Mouse (Mus musculus): ENCODE measurements at regions not wholly inside any gene's neighbourhood (a gene's known extent, or its start where the extent isn't known, plus 50 kb on each side); places are given as distances from the start of the nearest gene placed in this dataset.
"Not testable (repeated sequence)": the region's sequence is repeated elsewhere in the genome, so short reads cannot be mapped to it uniquely, and the experiment has no call there.

DNA sequence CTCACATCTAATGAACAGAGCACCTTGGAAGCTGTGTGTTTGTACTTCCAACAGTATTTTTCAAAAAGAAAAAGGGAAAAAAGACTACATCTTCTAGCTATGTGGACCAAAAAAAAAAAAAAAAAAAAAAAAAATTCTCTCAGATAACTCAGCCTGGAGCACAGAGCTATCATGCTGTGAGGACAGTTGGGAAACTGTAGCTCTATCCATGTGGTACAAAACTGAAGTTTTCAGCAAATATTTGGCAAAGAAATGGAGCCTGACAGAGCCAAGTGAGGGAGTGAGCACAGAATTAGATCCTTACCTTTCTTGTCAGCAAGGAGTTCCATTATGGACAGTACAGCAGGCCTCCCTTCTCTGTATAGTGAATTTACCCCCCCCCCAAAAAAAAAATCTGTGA lies 550.2 kb downstream of the Rapgef2 start:
- no peak for DNase-seq

GRCm38 (mm10) chr3:78716691-78717090 lies 569.6 kb downstream of the Rapgef2 start:
- no peak for DNase-seq

DNA sequence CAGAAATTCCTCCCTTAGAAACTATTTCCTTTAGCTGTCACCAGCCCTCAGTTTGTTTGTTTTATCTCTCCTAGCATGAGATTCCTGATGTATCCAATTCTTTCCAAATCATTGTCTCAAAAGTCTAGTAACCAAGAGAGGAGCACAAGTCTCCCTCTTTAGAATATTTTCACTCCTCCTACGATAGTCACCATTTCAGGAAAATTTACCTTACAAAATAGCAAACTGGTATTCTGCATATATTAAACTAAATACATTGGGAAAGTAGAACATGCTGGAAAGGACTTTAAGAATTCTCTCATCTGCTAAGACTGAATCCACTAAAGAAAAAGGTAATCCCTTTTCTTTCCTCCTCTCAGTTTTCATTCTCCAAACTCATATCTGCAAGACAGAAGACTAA lies 578.6 kb downstream of the Rapgef2 start:
- DNase-seq: no peak

DNA sequence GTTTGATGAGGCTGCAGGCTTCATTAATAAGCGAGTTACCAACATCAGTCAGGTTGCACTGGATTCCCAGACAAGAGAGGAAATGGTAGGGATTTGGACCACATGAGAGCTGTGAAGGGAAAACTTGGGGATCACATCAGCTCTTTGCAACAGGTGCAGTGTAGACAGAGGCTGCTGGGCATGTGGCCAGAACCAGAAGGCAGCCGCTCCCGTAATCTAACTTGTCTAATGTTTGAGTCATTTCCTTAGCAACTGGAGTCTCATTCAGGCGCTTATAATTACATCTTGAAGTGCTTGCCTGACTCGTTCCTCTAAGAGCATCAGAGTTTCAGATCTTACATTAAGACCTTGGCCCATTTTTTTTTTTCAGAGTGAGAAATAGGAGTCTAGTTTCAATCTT lies 587.4 kb downstream of the Rapgef2 start:
- no peak for DNase-seq

GRCm38 (mm10) chr3:78691499-78691898 lies 594.8 kb downstream of the Rapgef2 start:
- DNase-seq: no peak

GRCm38 (mm10) chr3:78677656-78678055 lies 608.7 kb downstream of the Rapgef2 start:
- DNase-seq: no peak

GRCm38 (mm10) chr3:78676806-78677205 lies 609.5 kb downstream of the Rapgef2 start:
- no peak for DNase-seq

GRCm38 (mm10) chr3:78674529-78675187 lies 611.7 kb downstream of the Rapgef2 start:
- DNase-seq: no peak

- no peak for DNase-seq
Measured at GRCm38 (mm10) chr3:78668050-78668449, 618.3 kb downstream of the Rapgef2 start.

DNA sequence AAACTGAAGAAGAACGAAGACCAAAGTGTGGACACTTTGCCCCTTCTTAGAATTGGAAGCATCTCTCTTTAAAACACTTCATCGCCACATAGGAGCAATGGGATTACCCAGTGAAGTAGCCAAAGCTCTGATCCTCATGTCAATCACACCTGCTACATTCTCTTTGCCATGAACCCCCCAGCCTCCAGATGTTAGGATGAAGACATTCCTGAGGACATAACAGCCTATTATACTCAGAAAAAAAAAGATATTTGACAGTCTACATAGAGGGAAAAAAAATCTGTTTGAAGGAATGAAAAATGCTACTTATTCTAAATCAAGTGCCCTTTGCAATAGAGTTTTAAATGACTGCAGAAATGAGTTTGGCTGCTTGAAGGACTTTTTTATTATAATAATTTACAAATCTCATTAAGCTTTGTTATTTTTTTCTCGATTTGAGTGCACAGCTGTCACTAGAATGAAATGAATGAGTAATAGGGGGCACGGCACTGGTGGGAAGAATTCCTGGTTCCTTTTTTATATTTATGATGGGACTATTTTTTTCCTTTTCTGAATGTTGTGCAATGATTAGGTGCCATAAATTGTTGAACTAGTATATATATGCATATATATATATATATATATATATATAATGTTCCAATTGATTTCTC lies 618.8 kb downstream of the Rapgef2 start:
- no peak for DNase-seq

- DNase-seq: no peak
Measured at GRCm38 (mm10) chr3:78648115-78648514, 638.2 kb downstream of the Rapgef2 start.

- DNase-seq: no peak
Measured at GRCm38 (mm10) chr3:78635386-78635785, 650.9 kb downstream of the Rapgef2 start.

DNA sequence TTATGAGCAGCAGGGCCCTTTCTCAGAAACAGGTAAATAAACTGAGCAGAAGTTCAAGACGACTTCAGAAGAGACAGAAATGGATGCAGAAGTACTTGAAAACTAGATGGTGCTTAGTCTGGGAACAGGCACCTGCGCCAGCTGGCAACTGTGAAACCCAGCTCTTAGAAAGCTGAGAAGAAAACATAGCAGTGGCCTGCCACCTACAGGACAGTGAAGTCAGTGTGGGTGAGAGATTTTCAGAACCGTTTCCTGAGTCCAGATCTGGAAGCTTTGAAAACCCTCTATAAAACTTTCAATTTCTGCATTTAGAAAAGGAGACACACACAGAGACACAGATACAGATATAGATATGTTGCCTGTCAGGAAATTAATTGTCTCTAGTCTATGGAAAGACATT lies 667.4 kb downstream of the Rapgef2 start:
- no peak for DNase-seq

- DNase-seq: no peak
Measured at GRCm38 (mm10) chr3:78594718-78595236, 691.5 kb downstream of the Rapgef2 start.

GRCm38 (mm10) chr3:78594305-78594704 lies 692.0 kb downstream of the Rapgef2 start:
- DNase-seq: no peak

GRCm38 (mm10) chr3:78586639-78587038 lies 699.7 kb downstream of the Rapgef2 start:
- no peak for DNase-seq

DNA sequence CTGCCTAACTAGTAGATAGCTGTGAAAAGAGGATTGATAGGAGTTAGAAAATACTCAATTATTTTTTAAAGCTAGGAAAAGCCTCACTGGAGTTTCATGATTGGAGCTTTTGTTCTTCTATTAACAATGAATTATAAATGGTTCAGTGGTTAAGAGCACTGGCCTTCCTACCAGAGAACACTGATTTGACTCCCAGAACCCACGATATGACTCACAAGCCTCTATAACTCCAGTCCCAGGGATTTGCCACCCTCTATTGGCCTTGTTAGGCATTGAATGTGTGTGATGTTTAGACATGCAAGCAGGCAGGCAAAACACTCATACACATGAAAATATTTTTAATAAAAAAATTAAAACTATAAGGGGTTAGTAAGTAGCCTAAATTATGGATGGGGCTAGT lies 704.4 kb downstream of the Rapgef2 start:
- DNase-seq: no peak

DNA sequence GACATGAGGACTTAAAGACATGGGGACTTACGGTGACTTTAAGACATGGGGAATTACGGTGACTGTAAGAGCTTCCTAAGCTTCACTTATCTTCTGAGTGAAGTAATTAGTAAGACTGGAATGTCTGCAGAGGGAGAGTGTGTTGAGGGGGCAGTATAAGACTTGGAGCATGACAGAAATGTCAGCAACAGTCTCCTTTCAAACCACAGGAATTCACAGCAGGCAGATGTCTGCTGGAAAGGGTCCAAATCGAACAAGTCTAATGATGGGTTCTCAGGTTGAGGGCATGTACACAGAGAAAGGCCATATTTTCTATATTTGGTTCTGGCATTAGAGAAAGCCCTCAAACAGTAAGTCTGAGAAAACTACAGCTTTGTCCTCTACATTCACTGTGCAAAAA lies 705.2 kb downstream of the Rapgef2 start:
- DNase-seq: no peak

DNA sequence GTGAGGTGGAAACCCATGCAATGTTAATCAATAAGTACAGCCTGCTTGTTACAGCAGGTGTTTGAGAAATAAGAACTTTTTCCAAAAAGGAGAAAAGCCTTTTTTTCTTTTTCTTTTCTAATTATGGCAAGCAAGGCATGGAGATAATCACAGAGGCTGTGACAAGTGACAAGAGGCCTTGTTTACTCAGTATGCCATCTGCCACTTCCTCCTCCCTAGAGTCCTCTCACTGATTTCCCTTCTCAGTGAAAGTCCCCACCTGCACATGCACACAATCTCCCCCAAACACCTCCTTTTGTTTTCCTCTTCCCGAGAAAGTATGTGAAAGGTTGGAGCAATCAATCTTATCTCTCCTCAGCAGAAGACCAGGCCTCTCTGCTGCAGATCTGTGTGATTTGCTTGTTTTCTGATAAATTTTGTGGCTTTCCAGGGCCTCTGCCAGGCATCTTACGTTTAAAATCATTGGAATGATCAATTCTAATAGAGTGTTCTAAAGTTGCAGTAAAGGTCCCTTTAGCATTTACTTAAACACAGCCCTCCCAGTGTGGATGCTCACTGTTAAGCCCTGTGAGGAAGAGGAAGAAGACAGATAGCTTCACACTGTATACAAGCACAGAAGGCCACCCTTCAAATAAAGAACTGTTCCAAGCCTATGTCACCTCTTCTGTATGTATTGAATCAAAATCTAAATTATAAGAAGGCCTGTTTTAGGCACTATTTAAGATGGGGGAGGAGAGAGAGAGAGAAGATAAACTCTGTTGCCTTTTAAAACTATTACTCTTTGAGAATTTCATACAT lies 710.5 kb downstream of the Rapgef2 start:
- DNase-seq: no peak

DNA sequence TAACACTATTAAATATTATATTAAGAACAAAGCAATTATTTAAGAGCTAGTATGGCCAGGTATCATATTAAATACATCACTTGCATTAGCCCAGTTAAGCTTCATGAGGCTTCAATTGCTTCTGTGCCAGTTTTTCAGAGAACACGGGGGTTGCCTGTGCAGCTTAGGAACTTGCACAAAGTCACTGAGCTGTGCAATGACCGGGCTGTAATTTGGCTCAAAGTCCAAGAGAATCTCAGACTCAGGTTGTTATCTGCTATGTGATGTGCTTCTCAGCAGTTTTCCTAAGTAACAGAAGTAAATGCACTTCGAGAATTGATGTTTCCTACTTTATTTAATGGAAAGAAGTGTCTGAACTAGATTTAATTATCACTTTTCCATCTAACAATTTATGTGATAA lies 711.5 kb downstream of the Rapgef2 start:
- DNase-seq: no peak

DNA sequence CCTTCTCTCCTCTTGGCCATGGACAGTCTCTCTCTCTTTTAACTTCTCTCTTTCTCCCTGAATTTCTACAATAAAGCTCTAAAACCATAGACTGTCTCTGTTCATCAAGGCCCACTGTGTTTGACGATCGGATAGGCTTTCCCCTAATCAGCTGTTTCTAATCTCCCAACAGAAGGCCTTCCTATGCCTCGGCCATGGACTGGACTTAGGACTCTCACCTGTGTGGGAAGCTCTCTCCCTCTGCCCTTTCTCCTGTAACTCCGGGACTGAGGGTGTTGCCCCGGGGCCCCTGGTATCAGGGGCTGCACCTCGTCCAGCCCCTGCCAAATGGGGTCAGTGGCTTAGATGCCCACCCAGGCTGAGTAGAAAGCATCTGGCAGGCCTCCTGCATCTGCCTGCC lies 713.0 kb downstream of the Rapgef2 start:
- no peak for DNase-seq

DNA sequence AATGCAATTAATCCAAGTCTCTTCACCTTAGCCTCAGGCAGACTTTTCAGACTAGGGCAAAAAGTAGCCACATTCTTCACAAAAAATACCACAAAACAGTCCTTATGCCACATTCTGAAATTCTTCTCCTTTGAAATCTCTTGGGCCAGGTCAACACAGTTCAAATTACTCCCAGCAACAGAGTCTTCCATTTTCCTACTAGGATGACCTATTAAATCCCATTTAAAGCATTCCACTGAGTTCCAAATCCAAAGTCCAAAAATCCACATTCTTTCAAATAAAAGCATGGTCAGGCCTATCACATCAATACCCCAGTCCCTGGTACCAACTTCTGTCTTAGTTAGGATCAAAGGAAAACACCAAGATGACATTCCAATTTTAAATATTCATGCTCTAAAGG lies 721.4 kb downstream of the Rapgef2 start:
- DNase-seq: not testable (repeated sequence)

Data from thymus, postnatal 36 days (tissue).